Mouse (Mus musculus): ENCODE data around the gene Ppig.

The Ppig gene

DNA sequence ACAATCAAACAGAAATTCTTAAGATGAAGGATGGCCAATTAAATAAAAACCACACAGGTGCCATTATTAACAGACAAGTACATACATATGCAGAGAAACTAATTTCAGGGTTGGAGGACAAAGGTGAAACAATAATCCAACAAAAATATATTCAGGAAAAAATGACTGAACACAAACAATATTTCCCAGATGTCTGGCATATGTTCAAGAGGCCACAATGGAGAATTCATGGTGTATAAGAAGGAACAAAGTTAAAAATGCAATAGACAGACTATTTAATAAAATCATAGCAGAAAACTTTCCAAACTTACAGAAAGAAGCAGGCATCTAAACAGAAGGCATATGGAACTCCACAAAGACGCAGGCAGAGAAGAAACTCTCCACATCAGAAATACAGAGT lies 42.4 kb downstream of the Ppig start:
- no peak for DNase-seq

DNA sequence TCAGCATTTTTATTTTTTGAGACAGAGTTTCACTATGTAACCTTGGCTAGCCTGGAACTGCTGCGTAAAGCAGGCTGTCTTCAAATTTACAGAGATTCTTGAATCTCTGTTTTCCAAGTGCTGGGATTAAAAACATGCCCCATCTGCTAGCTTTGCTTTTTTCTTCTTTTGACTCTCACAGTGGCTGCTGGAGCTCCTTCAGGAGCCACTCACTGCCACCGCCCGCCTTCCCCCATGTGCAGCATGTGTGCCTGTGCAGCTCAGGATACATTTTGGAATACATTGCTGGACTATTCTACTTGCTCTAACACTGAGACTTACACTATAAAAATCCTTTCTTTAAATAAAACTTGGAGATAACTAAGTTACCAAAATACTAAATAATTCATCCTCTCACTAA lies 51.0 kb downstream of the Ppig start:
- DNase-seq, result peak; percentile 35

DNA sequence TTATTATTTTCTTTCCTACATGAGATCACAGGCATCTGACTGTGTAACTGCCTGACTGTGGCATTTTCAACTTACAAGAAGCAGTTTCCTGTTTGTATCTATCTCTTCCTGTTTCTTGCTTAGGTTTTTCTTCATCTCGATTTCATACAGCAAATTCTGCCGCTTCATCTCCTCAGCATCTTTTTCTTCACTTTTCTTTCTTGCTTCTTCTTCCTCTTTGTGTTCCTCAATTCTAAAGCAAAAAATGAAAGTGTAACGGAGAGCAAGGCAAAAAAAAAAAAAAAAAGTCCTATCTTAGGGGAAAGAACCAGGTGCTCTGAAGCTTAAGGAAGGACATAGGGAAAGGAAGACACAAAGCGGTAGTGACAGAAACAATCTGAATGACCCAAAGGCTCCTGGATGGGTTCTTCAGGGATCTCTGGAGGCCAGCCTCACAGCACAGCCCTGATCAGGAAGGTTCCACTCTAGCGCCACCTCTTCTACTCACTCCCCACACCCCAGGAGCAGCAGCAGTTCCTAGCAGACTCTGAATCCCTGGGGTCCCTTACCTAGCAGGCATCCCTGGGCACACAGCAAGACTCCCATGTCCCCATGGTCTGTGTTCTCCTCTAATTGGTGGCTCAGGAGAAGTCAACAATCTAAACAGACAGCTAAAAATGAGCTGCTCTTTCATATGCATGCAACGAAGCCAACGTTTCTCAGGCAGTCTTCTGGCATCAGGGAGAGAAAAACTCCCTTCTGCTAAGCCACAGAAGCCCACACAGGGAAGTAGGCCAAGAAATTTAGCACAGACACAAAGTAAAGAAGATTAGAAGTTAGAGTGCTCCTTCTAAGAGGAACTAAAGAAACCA lies 55.9 kb downstream of the Ppig start:
- peak; percentile 9 for DNase-seq

GRCm38 (mm10) chr2:69778836-69779177 lies 56.5 kb downstream of the Ppig start:
- DNase-seq, result peak; percentile 18

DNA sequence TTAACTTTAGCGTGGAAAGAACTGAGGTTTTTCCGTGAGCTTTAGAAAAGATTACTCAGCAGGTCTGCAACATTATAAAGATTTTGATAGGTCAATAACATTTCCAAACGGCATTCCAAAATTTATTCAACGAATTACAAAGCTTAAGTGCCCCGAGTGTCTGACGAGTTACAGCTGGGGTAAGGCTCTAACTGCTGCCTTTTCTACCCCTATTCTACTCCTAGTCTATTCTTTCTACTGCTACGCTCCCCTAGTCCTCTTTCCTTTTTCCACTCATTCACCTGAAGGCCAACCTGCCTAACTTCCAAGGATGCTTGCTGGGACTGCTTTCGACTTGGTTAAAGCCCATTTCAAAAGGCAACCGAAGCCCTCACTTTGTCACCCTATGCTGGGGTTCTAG lies 66.6 kb downstream of the Ppig start:
- no peak for DNase-seq

GRCm38 (mm10) chr2:69789429-69790069 lies 67.2 kb downstream of the Ppig start, which contains the start of the genes Ccdc173 and Phospho2:
TSS of gene Ccdc173 (minus strand) at chr2:69789575.
TSS of gene Phospho2 (plus strand) at chr2:69789623.
- DNase-seq, result peak; percentile 99

DNA sequence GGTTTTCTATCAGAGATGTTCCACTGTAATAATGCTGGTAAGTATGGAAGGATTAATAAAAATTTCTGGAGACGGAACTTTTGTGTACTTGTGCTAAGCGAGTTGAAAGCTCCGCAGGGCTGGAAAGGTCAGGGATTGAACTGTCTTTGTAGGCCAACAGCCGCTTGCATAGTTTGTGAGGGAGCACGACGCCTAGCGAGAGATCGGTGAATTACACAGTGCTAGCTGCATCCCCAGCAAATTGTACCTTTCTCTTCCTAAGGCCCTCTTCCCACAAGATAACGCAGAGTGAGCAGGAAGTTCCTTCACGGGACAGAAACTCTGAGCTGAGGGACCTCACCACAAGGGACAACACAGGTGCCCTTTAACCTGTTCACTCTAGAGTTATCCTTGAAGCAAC lies 67.9 kb downstream of the Ppig start:
- peak; percentile 83 for DNase-seq

GRCm38 (mm10) chr2:69790722-69791121 lies 68.4 kb downstream of the Ppig start:
- no peak for DNase-seq

DNA sequence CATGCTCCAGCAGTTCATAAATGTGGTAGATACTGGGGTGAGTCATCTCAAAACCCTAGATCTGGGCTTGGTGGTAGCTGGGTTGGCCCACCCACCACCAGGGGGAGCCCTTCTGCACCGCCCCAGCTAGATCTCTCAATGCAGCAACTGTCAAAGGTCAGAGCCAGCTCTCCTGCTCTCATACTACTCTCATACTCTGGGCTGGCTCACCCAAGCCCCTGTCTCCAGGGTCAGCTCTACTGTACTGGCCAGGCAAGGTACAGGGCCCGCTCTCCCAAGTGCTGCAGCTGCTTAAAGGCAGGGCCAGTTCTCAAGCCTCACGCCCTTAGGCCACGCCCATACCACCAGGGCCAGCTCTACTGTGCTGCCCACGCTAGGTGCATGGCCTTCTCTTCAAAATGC lies 80.6 kb downstream of the Ppig start:
- peak; percentile 58 for DNase-seq

All from right cerebral cortex, postnatal 4 days (tissue).